ENCODE assay signal across 9 mouse cellular contexts in the genomic region with DNA sequence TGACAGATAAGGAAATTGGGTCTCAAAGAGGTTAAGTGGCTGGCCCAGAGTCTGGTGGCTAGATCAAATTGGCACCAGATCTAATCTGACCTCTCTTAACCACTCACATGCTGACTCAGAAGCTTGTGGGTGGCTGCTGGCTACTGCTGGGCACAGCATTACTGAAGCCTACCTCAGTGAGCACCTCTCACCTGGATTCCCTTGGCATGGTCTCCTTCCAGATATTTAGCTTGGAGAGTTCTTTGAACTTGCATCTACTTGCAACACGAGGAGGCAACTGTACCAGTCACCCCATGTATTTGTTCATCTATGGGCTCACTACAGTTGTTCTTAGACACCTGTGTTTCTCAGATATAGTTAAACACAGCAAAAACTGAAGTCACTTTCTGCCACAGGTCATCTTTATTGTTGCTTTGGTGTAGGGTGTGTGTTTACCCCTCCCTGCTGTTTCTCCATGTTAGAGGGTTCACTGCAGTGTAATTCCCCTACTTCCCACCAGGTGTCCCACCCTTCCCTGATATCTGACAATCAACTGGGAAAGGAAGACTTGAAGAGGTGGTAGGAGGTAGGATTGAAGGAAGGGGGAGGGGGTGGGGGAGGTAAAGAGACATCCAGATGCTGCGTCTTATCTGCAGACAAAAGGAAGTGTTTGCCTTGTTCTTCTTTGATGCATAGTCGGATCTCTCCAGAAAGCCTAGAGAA.
A peak's percentile ranks its signal among the peaks of the same experiment; 100 is the strongest.
DNase-seq lines count a peak whose midpoint lies in the region; ATAC-seq lines count a peak whose summit lies in the region.
"Had no signal": no experiment of that assay in that cellular context is flagged by ENCODE, and none has a peak within 500 bp of the region (broad histone marks: within the 10 kb centered on the region; RNA-seq: fewer than 3 reads in every experiment).

No protein-coding gene starts in this region.

- H3K9me3 ChIP-seq in heart, embryonic 12.5 days (replicated peaks): no peaks in the 10 kb centered on the region
- H3K9me3 ChIP-seq in forebrain, embryonic 13.5 days (replicated peaks): no peaks in the 10 kb centered on the region
- no peaks in the 10 kb centered on the region for H3K9me3 ChIP-seq in intestine, embryonic 14.5 days (ENCODE audit: control insufficient read depth, low read length)
- no peaks in the 10 kb centered on the region for H3K9me3 ChIP-seq in midbrain, embryonic 14.5 days (ENCODE audit: control insufficient read depth, low read length)
- H3K9me3 ChIP-seq: midbrain, embryonic 12.5 days had no signal

- ATAC-seq in heart, embryonic 12.5 days (ENCODE audit: insufficient number of reproducible peaks, low FRiP score): no peak
- peak; percentile 71 for ATAC-seq in forebrain, embryonic 13.5 days
- ATAC-seq in intestine, embryonic 14.5 days (replicated peaks; ENCODE audit: low FRiP score, low TSS enrichment, low read depth): peak; percentile 64
- ATAC-seq in midbrain, embryonic 14.5 days (ENCODE audit: low FRiP score, low TSS enrichment): no peak

- H3K4me1 ChIP-seq in heart, embryonic 12.5 days (replicated peaks): no peaks in the 10 kb centered on the region
- H3K4me1 ChIP-seq in forebrain, embryonic 13.5 days: peaks cover 5% of the 10 kb centered on the region; the same call in 1 of the 2 replicates
- H3K4me1 ChIP-seq in intestine, embryonic 14.5 days (replicated peaks; ENCODE audit: control insufficient read depth, insufficient read depth, low read length): no peaks in the 10 kb centered on the region
- H3K4me1 ChIP-seq in midbrain, embryonic 14.5 days (ENCODE audit: control insufficient read depth, insufficient read depth, low read length): 0 out of 2 replicates have a peak, but pooled peaks cover 8% of the 10 kb centered on the region
- H3K4me1 ChIP-seq: midbrain, embryonic 12.5 days had no signal

- H3K27me3 ChIP-seq in heart, embryonic 12.5 days (replicated peaks): 0 out of 2 replicates have a peak, but pooled peaks cover 11% of the 10 kb centered on the region
- H3K27me3 ChIP-seq in forebrain, embryonic 13.5 days: peaks cover 4% of the 10 kb centered on the region; the same call in 1 of the 2 replicates
- no peaks in the 10 kb centered on the region for H3K27me3 ChIP-seq in intestine, embryonic 14.5 days (replicated peaks; ENCODE audit: control insufficient read depth, insufficient read depth, low read length)
- H3K27me3 ChIP-seq in midbrain, embryonic 14.5 days (ENCODE audit: control insufficient read depth, insufficient read depth, low read length): no peaks in the 10 kb centered on the region
- H3K27me3 ChIP-seq: midbrain, embryonic 12.5 days had no signal

- WGBS in heart, embryonic 12.5 days: 26% methylated on average over 3 of the region's 3 CpGs
- WGBS in forebrain, embryonic 13.5 days: 31% methylated on average over 3 of the region's 3 CpGs
- 31% methylated on average over 3 of the region's 3 CpGs for WGBS in intestine, embryonic 14.5 days
- 35% methylated on average over 3 of the region's 3 CpGs for WGBS in midbrain, embryonic 14.5 days

- no peaks in the 10 kb centered on the region for H3K36me3 ChIP-seq in heart, embryonic 12.5 days
- H3K36me3 ChIP-seq in forebrain, embryonic 13.5 days (ENCODE audit: poor library complexity, severe bottlenecking): no peaks in the 10 kb centered on the region
- no peaks in the 10 kb centered on the region for H3K36me3 ChIP-seq in intestine, embryonic 14.5 days (ENCODE audit: control insufficient read depth, insufficient read depth, low read length)
- no peaks in the 10 kb centered on the region for H3K36me3 ChIP-seq in midbrain, embryonic 14.5 days (ENCODE audit: control insufficient read depth, insufficient read depth, low read length)
- H3K36me3 ChIP-seq: midbrain, embryonic 12.5 days had no signal

- H3K27ac ChIP-seq in heart, embryonic 12.5 days (ENCODE audit: poor library complexity, severe bottlenecking): no peak overlapping the region
- no peak overlapping the region for H3K27ac ChIP-seq in forebrain, embryonic 13.5 days
- H3K27ac ChIP-seq in intestine, embryonic 14.5 days (ENCODE audit: low read depth): no peak overlapping the region
- no peak overlapping the region for H3K27ac ChIP-seq in midbrain, embryonic 14.5 days (replicated peaks; ENCODE audit: low read depth, low read length)
- H3K27ac ChIP-seq: midbrain, embryonic 12.5 days had no signal

- DNase-seq in heart, adult 8-10 months (ENCODE audit: low spot score): peak; percentile 11
- peak; percentile 10 for DNase-seq in c-Kit-positive CD71-positive TER-119-negative erythroid progenitor cells, embryonic 14.5 days (ENCODE audit: low read depth)
- DNase-seq in intestine, embryonic 14.5 days (ENCODE audit: low spot score): peak; percentile 73
- peak; percentile 20 to 56 for DNase-seq in left cerebral cortex, postnatal 10 days (ENCODE audit: extremely low spot score in 1 of 2, low spot score in 2 of 2)
- peak; percentile 80 for DNase-seq in midbrain, embryonic 14.5 days
- peak; percentile 16 for DNase-seq in thymus, postnatal 0 days (ENCODE audit: low spot score)

- intact Hi-C loops in left cerebral cortex, postnatal 10 days (cut with DNase I): no loop called here

- H3K9ac ChIP-seq in heart, embryonic 12.5 days: no peak overlapping the region
- H3K9ac ChIP-seq in forebrain, embryonic 13.5 days: no peak overlapping the region
- H3K9ac ChIP-seq in intestine, embryonic 14.5 days (ENCODE audit: low read length): no peak overlapping the region
- no peak overlapping the region for H3K9ac ChIP-seq in midbrain, embryonic 14.5 days (replicated peaks; ENCODE audit: low read length)
- H3K9ac ChIP-seq: midbrain, embryonic 12.5 days had no signal

- no peak overlapping the region for H3K4me3 ChIP-seq in heart, embryonic 12.5 days
- no peak overlapping the region for H3K4me3 ChIP-seq in forebrain, embryonic 13.5 days
- no peak overlapping the region for H3K4me3 ChIP-seq in intestine, embryonic 14.5 days (ENCODE audit: low read depth, low read length)
- no peak overlapping the region for H3K4me3 ChIP-seq in midbrain, embryonic 14.5 days (replicated peaks; ENCODE audit: low read depth, low read length)
- H3K4me3 ChIP-seq: midbrain, embryonic 12.5 days had no signal

- no peak overlapping the region for H3K4me2 ChIP-seq in heart, embryonic 12.5 days
- no peak overlapping the region for H3K4me2 ChIP-seq in forebrain, embryonic 13.5 days
- H3K4me2 ChIP-seq in intestine, embryonic 14.5 days (ENCODE audit: low read length): no peak overlapping the region
- no peak overlapping the region for H3K4me2 ChIP-seq in midbrain, embryonic 14.5 days (ENCODE audit: low read length)
- H3K4me2 ChIP-seq: midbrain, embryonic 12.5 days had no signal

Comparison
In these comparisons a context has a peak if more than half of its experiments do, and no peak if none do; other contexts are left out.
1. DNase-seq: peak in every context shown above with its lines; median percentile 80 in midbrain, embryonic 14.5 days; 73 in intestine, embryonic 14.5 days; 38 in left cerebral cortex, postnatal 10 days; 16 in thymus, postnatal 0 days; 11 in heart, adult 8-10 months; 10 in c-Kit-positive CD71-positive TER-119-negative erythroid progenitor cells, embryonic 14.5 days.
2. ATAC-seq: peak in forebrain, embryonic 13.5 days (single experiment) and intestine, embryonic 14.5 days (single experiment); none in heart, embryonic 12.5 days (single experiment) and midbrain, embryonic 14.5 days (single experiment).